Mouse (Mus musculus) adrenal gland, adult (tissue): ENCODE measurements around the gene Ankrd39.
A peak's percentile ranks its signal among the peaks of the same experiment; 100 is the strongest.

ENCODE experiments used
- DNase-seq, 2 experiments: peaks; one replicate each; pipeline ENCODE4 v3.0.0; 2022 to 2023; ENCODE audit warnings: low spot score in 1 of 2; ENCODE audit not compliant: inconsistent age in 2 of 2

The Ankrd39 gene

GRCm38 (mm10) chr1:36531461-36531860, 15.8 kb downstream of the Ankrd39 start:
- DNase-seq, result no peak

- DNase-seq, result no peak
These were observed 16.3 kb downstream of the Ankrd39 start for GRCm38 (mm10) chr1:36530962-36531361.

- no peak for DNase-seq
These were observed 16.8 kb downstream of the Ankrd39 start for GRCm38 (mm10) chr1:36530485-36530884.

GRCm38 (mm10) chr1:36529875-36530274, 17.4 kb downstream of the Ankrd39 start:
- DNase-seq, result no peak

- no peak for DNase-seq
These were observed 18.0 kb downstream of the Ankrd39 start for GRCm38 (mm10) chr1:36529274-36529673.

- peak in 1 of 2 experiments; percentile 66 for DNase-seq
These were observed 18.9 kb downstream of the Ankrd39 start for GRCm38 (mm10) chr1:36528351-36528750.

- DNase-seq, result no peak
These were observed 20.3 kb downstream of the Ankrd39 start for GRCm38 (mm10) chr1:36526903-36527302.

- DNase-seq, result no peak
These were observed 21.5 kb downstream of the Ankrd39 start for GRCm38 (mm10) chr1:36525774-36526173.

- DNase-seq, result no peak
These were observed 23.2 kb downstream of the Ankrd39 start for GRCm38 (mm10) chr1:36524058-36524457.

- no peak for DNase-seq
These were observed 23.8 kb downstream of the Ankrd39 start for GRCm38 (mm10) chr1:36523332-36524013.

- DNase-seq, result no peak
These were observed 25.0 kb downstream of the Ankrd39 start for GRCm38 (mm10) chr1:36522210-36522609.

- no peak for DNase-seq
These were observed 27.6 kb downstream of the Ankrd39 start for GRCm38 (mm10) chr1:36519626-36520025.

- DNase-seq, result no peak
These were observed 29.0 kb downstream of the Ankrd39 start for GRCm38 (mm10) chr1:36518259-36518658.

- DNase-seq, result peak in 1 of 2 experiments; percentile 70
These were observed 33.5 kb downstream of the Ankrd39 start for GRCm38 (mm10) chr1:36513718-36514117.

GRCm38 (mm10) chr1:36513310-36513709, 33.9 kb downstream of the Ankrd39 start:
- DNase-seq, result peak in 1 of 2 experiments; percentile 69

GRCm38 (mm10) chr1:36512966-36513280, 34.3 kb downstream of the Ankrd39 start:
- no peak for DNase-seq

- peak; percentile 64 to 83 for DNase-seq
These were observed 34.9 kb downstream of the Ankrd39 start for GRCm38 (mm10) chr1:36512089-36512965.

GRCm38 (mm10) chr1:36511289-36512021, 35.8 kb downstream of the Ankrd39 start, which contains the start of gene Cnnm3:
Cnnm3 (plus strand) TSS chr1:36511867.
- DNase-seq, result peak; percentile 99 to 100

GRCm38 (mm10) chr1:36508238-36508637, 39.0 kb downstream of the Ankrd39 start:
- no peak for DNase-seq

- DNase-seq, result peak; percentile 51 to 90
These were observed 46.0 kb downstream of the Ankrd39 start for GRCm38 (mm10) chr1:36501261-36501660.

- DNase-seq, result no peak
These were observed 49.9 kb downstream of the Ankrd39 start for GRCm38 (mm10) chr1:36497312-36497711.
